Mouse (Mus musculus): ENCODE measurements around the gene Ap1s2. TPM values are rescaled to one million over a fixed set of nuclear protein-coding genes. Genes with fewer than 3 reads are reported as not detected.
A peak's percentile ranks its signal among the peaks of the same experiment; 100 is the strongest.

Ap1s2 gene
- 69.3 and 89.6 TPM in 2 replicates for polyA plus RNA-seq (2015; fragmentation: Nextera tagmentation; extraction: Ambion mirVana)

DNA sequence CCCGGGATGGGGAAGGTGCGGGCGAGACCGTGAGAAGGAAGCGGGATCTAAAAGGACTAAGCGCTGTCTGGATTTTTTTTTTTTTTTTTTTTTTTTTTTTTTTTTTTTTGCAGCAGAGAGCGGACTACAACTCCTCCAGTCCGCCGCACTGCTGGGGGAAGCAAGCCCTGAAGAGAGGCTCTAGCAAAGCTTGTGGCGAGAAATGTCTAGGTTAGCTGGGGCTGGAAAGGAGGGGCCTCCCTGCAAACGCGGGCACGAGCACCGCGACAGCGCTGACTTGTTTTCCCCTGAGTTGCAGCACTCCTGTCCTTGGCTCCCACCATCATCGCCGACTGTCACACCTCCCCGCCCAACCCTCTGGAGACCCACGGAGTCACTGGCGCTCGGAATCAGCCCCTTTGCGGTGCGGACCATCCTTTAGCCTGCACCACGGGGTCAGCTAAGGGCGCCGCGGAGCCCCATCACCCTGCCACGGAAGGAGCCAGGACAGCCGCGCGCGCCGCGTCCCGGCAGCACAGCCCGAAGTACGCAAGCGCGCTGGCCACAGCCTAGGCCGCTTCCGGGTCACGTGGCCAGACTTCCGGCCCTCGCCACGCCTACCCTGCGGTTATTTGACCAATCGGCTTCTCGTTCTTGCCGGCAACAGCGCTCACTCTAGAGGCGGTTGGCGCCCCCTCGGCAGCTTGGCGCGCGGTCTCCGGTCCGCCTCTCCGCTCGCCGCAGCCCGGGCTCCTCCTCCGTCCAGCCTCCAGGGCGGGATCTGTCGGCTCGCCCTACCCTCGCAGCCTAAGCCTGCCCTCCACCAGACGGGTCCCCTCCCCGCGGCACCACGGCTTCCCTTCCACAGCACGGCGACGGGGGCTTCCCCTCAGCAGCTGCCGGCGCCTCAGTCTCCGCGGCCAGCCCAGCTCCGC is at the start of gene Ap1s2:
Ap1s2 (plus strand) TSS at position 681 of the 914 bp plus-strand sequence.
- H3K4me3 ChIP-seq (replicated peaks), result peak within 1 kb of the TSS; percentile 63
- H3K9me3 ChIP-seq, result no peaks in the 10 kb centered on the region
- peak within 1 kb of the TSS; percentile 54 for H3K4me2 ChIP-seq (replicated peaks)
- peak within 1 kb of the TSS; percentile 90 for H3K27ac ChIP-seq
- peak within 1 kb of the TSS; percentile 72 for H3K9ac ChIP-seq (replicated peaks)
- WGBS, result 21% methylated on average over 73 of the region's 80 CpGs
- no peaks in the 10 kb centered on the region for H3K36me3 ChIP-seq
- H3K4me1 ChIP-seq (replicated peaks), result 0 out of 2 replicates have a peak, but pooled peaks cover 3% of the 10 kb centered on the region
- ATAC-seq, result peak; percentile 99
- H3K27me3 ChIP-seq, result peaks cover 6% of the 10 kb centered on the region; the same call in 1 of the 2 replicates

DNA sequence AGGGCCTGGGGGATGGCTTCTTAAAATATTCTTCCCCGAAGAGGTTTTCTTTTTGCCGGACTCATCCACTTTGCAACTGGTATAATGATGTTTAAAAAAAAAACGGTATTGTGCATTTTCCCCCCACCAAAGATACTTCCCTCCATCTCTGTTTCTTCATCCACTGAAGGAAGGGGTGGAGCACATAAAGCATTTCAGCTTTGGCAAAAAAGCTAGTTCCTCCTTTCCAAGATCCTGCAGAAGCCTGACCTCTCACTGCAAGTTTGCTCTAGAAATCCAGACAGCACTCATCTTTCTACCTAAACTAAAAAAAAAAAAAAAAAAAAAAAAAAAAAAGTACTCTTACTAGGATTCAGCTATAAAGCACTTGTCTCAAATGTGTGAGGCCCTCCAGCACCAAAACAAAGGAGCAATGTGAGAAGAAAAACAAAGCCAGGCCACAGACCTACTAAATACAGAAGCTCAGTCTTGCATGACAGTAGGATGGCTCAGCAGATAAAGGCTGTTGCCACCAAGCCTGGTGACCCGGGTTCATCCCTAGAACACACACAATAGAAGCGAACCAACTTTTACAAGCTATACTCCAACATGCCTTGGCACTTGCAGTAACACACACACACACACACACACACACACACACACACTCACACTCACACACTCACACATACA is 41.0 kb upstream of the Ap1s2 start:
- Histone ChIP-seq H3K27me3 (peaks cover 12% of the 10 kb centered on the region; the same call in 1 of the 2 replicates), H3K9me3 (no peaks in the 10 kb centered on the region), H3K4me3 (replicated peaks) (no peak overlapping the region), H3K36me3 (no peaks in the 10 kb centered on the region), H3K9ac (replicated peaks) (no peak overlapping the region), H3K27ac (no peak overlapping the region), H3K4me1 (replicated peaks) (no peaks in the 10 kb centered on the region), H3K4me2 (replicated peaks) (no peak overlapping the region)
- WGBS, result 47% methylated on average over 5 of the region's 5 CpGs
- ATAC-seq, result no peak

DNA sequence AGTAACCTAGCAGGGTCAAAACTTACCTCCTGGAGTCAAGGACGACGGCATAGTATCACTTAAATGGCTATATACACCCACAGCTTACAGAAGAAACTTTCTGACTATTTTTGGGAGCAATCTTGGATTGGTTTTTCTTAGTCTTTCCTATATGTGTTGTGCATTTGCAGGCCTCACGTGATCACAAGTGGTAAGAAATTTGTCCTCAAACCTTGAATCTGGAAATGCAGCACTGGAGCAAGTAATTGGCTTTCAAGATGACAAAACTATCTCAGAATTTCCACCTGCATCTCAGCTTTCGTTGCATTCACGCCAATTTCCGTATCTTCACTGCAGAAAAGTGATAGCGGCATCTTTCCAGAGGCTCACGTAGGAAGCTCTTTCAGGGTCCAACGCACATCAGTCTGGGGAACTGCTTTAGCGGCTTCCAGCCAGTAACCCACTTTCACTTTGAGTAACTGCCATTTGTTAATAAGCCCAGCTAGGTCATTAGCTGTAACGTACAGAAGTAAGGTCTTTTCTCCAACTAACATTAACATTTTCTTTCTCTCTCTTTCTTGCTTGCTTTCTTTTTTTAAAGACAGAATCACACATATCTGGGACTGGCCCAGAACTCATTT is 40.0 kb upstream of the Ap1s2 start:
- no peaks in the 10 kb centered on the region for H3K9me3 ChIP-seq
- H3K4me2 ChIP-seq (replicated peaks), result no peak overlapping the region
- no peak overlapping the region for H3K27ac ChIP-seq
- no peak overlapping the region for H3K4me3 ChIP-seq (replicated peaks)
- 80% methylated on average over 11 of the region's 11 CpGs for WGBS
- no peaks in the 10 kb centered on the region for H3K36me3 ChIP-seq
- H3K27me3 ChIP-seq, result peaks cover 12% of the 10 kb centered on the region; the same call in 1 of the 2 replicates
- no peak for ATAC-seq
- no peak overlapping the region for H3K9ac ChIP-seq (replicated peaks)
- no peaks in the 10 kb centered on the region for H3K4me1 ChIP-seq (replicated peaks)

DNA sequence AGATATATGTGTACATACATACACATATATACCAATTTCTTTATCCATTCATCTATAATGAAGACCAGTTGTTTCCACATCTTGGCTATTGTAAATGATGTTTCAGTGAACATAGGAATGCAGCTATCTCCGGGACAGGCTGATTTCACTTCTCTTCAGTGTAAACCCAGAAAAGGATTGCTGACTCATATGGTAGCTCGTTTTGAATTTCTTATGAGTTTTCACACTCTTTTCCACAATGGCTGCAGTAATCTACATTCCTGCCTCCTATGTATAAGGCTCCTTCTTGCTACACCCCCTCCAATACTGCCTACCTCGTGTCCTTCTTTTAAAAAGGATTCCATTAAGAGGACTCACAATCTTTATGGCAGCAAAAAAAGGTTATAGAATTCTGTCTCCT is 32.9 kb upstream of the Ap1s2 start:
- H3K27ac ChIP-seq, result no peak overlapping the region
- no peak overlapping the region for H3K4me3 ChIP-seq (replicated peaks)
- H3K4me1 ChIP-seq (replicated peaks), result no peaks in the 10 kb centered on the region
- no peak overlapping the region for H3K4me2 ChIP-seq (replicated peaks)
- peaks cover 21% of the 10 kb centered on the region; the same call in 1 of the 2 replicates for H3K27me3 ChIP-seq
- ATAC-seq, result no peak
- no peaks in the 10 kb centered on the region for H3K9me3 ChIP-seq
- no peak overlapping the region for H3K9ac ChIP-seq (replicated peaks)
- 78% methylated on average over 3 of the region's 3 CpGs for WGBS
- no peaks in the 10 kb centered on the region for H3K36me3 ChIP-seq

DNA sequence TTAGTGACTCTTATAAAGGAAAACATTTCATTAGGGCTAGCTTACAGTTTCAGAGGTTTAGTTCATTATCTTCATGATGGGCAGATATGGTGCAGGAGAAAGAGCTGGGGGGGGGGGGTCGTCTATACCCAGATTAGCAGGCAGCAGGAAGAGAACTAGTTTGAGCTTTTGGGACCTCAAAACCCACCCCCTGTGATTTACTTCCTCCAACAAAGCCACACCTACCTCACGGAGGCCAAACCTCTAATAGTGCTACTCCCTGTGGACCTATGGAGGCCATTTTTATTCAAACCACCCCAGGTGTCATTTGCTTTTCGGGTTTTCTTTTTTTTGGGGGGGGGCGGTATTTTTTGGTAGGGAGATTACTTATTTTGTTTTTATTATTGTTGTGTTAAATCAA is 32.2 kb upstream of the Ap1s2 start:
- Histone ChIP-seq H3K4me2 (replicated peaks) (no peak overlapping the region), H3K9ac (replicated peaks) (no peak overlapping the region), H3K27ac (no peak overlapping the region), H3K9me3 (no peaks in the 10 kb centered on the region), H3K27me3 (peaks cover 25% of the 10 kb centered on the region; the same call in 1 of the 2 replicates), H3K4me3 (replicated peaks) (no peak overlapping the region), H3K36me3 (no peaks in the 10 kb centered on the region), H3K4me1 (replicated peaks) (no peaks in the 10 kb centered on the region)
- 63% methylated on average over 4 of the region's 4 CpGs for WGBS
- ATAC-seq, result no peak

DNA sequence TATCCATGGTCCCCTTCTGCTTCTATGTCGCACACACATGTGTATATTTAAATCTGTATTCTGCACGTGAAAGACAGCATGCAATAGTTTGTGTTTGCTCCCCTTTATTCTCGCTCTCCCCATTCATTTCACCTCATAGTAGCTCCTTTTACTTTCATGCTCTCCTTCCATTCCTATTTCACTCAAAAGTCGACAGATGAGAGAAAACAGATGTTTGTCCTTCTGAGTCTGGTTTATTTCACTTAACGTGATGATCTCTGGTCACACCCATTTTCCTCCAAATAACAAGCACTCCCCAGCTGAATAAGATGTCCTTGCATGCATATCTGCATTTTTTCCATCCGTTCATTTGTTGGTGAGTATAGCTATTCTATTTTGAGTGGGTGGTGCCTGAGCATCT is 29.8 kb upstream of the Ap1s2 start:
- ATAC-seq, result no peak
- peaks cover 20% of the 10 kb centered on the region; the same call in 1 of the 2 replicates for H3K27me3 ChIP-seq
- H3K9me3 ChIP-seq, result no peaks in the 10 kb centered on the region
- H3K4me2 ChIP-seq (replicated peaks), result no peak overlapping the region
- no peaks in the 10 kb centered on the region for H3K36me3 ChIP-seq
- H3K9ac ChIP-seq (replicated peaks), result no peak overlapping the region
- H3K27ac ChIP-seq, result no peak overlapping the region
- H3K4me3 ChIP-seq (replicated peaks), result no peak overlapping the region
- H3K4me1 ChIP-seq (replicated peaks), result no peaks in the 10 kb centered on the region
- 81% methylated on average over 6 of the region's 6 CpGs for whole genome bisulfite sequencing

DNA sequence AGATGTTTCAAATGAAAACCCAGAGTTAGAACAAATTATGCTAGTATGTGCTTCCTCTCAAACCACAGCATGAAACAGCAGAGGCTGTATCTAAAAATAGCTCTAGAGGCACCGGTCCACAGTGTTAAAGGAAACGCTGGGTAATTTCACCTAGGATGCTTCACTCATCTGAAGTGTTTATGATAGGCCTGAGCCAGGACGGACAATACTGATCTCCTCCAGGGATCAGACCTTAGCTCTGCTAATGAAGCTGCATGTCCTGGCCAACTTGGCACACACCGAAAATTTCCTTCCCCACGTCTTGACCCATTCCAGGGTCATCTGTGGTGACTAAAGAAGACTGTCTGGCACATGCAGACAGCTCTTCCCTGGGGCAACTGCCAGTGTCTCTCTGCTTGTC is 29.4 kb upstream of the Ap1s2 start:
- H3K27me3 ChIP-seq, result peaks cover 20% of the 10 kb centered on the region; the same call in 1 of the 2 replicates
- no peak overlapping the region for H3K27ac ChIP-seq
- no peaks in the 10 kb centered on the region for H3K4me1 ChIP-seq (replicated peaks)
- WGBS, result 70% methylated on average over 5 of the region's 5 CpGs
- no peaks in the 10 kb centered on the region for H3K36me3 ChIP-seq
- ATAC-seq, result no peak
- no peak overlapping the region for H3K4me2 ChIP-seq (replicated peaks)
- H3K9ac ChIP-seq (replicated peaks), result no peak overlapping the region
- no peak overlapping the region for H3K4me3 ChIP-seq (replicated peaks)
- no peaks in the 10 kb centered on the region for H3K9me3 ChIP-seq

DNA sequence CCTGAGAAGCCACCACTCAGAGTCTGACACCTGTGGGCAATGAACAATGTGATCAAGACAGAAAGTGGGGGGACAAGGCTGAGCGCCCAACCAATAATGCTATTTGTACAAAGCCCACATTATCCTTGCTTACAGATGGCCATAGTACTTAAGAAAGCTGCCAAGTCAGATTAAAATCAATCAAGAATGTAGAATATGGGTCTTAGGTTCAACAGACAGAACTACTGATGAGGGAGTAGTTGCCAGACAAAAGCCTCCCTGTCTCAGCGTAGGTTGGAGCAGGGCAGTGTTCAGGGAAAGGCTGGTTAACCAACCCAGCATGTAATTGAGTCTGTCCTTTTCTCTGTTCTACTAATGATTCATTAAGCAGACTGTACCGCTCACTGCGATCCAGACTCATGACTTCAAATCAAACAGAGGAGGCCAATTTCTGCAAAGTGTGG is 23.3 kb upstream of the Ap1s2 start:
- H3K36me3 ChIP-seq, result no peaks in the 10 kb centered on the region

DNA sequence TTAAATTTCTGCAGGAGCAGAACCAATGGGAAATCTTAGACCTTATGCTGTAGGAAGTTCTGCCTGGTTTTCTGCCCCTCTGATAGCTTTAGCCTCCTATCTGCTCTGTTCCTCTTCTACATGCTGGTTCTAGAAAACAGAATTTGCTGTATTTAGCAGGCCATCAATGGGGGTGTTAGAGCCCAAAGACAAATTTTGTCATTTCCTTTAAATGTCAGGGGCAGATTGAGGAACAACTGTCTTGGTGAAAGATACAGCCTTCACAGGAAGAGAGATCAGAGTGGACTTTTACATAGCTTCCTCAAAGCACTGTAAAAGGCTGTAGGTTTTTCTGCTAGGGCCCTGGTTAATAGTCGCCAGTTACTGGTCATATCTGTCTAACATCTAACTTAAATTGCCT is 11.5 kb upstream of the Ap1s2 start:
- H3K9ac ChIP-seq (replicated peaks), result no peak overlapping the region
- no peak overlapping the region for H3K4me3 ChIP-seq (replicated peaks)
- no peaks in the 10 kb centered on the region for H3K9me3 ChIP-seq
- peaks cover 22% of the 10 kb centered on the region; the same call in 1 of the 2 replicates for H3K27me3 ChIP-seq
- H3K27ac ChIP-seq, result no peak overlapping the region
- H3K4me1 ChIP-seq (replicated peaks), result no peaks in the 10 kb centered on the region
- no peak overlapping the region for H3K4me2 ChIP-seq (replicated peaks)
- ATAC-seq, result no peak
- no peaks in the 10 kb centered on the region for H3K36me3 ChIP-seq
- WGBS, result 77% methylated on average over 1 of the region's 1 CpGs

More for the DNA sequence above, 23.3 kb upstream of the Ap1s2 start:
- Histone ChIP-seq H3K9ac (replicated peaks) (no peak overlapping the region), H3K4me3 (replicated peaks) (no peak overlapping the region), H3K4me2 (replicated peaks) (no peak overlapping the region), H3K4me1 (replicated peaks) (no peaks in the 10 kb centered on the region), H3K27ac (no peak overlapping the region), H3K27me3 (peaks cover 10% of the 10 kb centered on the region; the same call in 1 of the 2 replicates), H3K9me3 (no peaks in the 10 kb centered on the region)
- WGBS, result 61% methylated on average over 4 of the region's 4 CpGs
- peak; percentile 85 for ATAC-seq

DNA sequence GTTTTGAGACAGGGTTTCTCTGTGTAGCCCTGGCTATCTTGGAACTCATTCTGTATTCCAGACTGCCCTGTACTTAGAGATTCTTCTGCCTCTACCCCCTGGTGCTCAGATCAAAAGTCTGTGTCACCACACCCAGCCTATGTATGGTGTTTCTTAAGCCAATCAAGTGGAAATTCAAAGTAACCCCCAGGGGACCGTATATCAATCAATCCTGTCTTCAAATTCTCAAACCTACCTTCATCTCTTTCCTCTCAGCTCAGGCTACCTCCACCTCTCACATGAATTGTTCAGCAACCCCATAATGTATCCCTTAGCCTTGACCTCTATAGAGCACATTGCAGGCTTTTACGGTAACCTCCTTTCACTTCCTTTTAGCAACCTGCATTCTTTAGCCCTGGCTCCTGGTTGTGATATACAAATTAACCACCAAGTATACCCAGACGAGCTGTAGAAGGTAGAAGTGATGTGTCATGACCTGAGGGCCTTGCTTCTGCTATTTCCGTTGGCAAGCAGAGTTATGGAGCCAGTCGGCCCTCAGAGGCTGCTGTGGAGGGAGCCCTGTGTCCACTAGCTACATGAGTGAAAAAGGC is 9.3 kb upstream of the Ap1s2 start:
- ATAC-seq, result no peak
- Histone ChIP-seq H3K9ac (replicated peaks) (no peak overlapping the region), H3K4me1 (replicated peaks) (no peaks in the 10 kb centered on the region), H3K27me3 (peaks cover 32% of the 10 kb centered on the region; the same call in 1 of the 2 replicates), H3K9me3 (no peaks in the 10 kb centered on the region), H3K4me3 (replicated peaks) (no peak overlapping the region), H3K36me3 (no peaks in the 10 kb centered on the region), H3K27ac (no peak overlapping the region), H3K4me2 (replicated peaks) (no peak overlapping the region)
- 62% methylated on average over 5 of the region's 5 CpGs for WGBS

DNA sequence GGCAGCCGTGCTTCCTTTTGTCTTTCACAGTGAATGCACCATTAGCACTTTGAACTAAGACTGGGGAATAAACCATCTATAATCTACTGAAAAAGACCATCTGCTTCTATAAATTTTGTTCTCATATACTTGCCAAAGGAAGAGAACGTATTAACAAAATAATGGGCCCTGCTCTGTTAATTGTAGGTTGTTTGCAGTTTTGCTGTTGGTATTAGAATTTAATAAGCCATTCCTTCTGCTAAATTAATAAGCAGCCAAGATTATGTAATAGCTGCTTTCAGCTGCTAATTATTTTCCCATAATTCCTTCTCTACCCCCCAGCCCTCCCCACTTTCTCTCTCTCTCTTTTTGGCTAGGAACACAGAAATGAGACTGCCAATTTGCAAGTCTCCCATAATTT is 2.0 kb upstream of the Ap1s2 start:
- Histone ChIP-seq H3K9ac (replicated peaks) (no peak overlapping the region), H3K9me3 (no peaks in the 10 kb centered on the region), H3K27me3 (peaks cover 13% of the 10 kb centered on the region; the same call in 1 of the 2 replicates), H3K36me3 (no peaks in the 10 kb centered on the region), H3K4me3 (replicated peaks) (no peak overlapping the region), H3K27ac (no peak overlapping the region), H3K4me1 (replicated peaks) (0 out of 2 replicates have a peak, but pooled peaks cover 3% of the 10 kb centered on the region), H3K4me2 (replicated peaks) (no peak overlapping the region)
- WGBS, result 73% methylated on average over 2 of the region's 2 CpGs
- no peak for ATAC-seq
